Mouse (Mus musculus): ENCODE results near the gene Olfr465-ps1.
A peak's percentile ranks its signal among the peaks of the same experiment; 100 is the strongest.

Gene Olfr465-ps1

DNA sequence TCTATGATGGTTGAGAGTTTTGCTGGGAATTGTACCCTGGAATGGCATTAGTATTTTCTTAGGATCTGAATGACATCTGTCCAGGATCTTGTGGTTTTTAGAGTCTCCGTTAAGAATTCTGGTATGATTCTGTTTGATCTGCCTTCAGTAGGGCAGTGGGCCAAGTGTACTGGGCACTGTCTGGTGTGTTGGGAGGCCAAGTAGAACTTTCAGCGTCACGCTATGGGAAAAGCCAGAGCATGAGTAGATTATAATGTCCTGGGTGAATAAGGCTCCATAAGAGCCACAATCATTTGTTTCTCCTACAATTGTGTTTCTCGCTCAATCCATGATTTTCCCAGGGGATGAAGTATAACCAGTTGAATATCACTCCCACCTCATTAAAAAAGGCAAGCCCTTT is at the start of gene Olfr465-ps1:
TSS of gene Olfr465-ps1 (plus strand) at position 301 of the 400 bp plus-strand sequence.
- DNase-seq: no peak

DNA sequence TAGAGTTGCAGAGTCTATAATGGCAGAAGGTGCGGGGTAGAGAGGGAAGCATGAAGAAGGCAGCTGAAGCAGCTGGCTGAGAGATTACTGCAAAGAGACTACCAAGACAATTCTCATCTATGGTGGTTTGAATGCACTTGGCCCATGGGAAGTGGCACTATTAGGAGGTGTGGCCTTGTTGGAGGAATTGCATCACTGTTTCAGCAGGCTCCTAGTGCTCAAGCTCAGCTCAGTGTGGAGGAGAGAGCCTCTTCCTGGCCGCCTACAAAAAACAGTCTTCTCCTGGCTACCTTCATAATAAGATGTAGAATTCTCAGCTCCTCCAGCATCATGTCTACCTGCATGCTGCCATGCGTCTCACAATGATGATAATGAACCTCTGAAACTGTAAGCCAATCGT is 42.0 kb upstream of the Olfr465-ps1 start:
- DNase-seq: no peak

DNA sequence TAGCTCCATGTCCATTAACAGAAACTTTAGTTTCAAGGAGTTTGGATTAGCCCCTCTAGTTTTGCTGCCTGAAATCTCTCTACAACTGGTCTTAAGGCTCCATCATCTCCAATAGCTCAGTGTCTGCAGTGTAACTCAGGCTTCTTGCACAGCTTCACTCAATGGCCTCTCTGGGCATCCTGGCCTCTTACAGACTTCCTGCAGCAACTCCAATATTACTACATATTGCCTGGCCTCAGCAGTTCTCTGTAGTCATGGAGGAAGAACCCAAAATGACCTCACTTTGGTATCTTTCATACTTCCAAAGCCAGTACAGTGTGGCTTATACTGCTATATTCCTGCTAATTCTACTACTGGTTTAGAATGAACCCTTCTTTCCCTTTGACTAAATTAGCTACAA is 40.9 kb upstream of the Olfr465-ps1 start:
- DNase-seq: no peak

DNA sequence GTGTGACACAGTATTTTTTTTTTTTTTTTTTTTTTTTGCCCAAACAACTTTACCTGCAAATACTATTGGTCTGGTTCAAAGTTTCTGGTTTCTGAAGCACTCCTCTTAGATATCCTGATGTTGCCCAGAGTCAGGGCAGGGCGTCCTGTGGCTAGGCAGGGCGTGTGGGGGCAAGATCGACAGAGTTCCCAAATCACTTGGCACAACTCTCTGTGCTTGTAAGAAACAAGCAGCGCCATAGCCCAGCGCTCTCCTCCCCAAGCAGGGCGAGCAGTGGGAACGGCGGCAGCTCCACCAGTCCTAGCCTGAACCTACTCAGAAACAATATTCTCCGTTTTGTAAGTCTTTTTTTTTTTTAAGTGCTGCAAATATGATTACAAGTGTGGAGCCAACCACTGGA is 37.2 kb upstream of the Olfr465-ps1 start:
- DNase-seq: no peak

DNA sequence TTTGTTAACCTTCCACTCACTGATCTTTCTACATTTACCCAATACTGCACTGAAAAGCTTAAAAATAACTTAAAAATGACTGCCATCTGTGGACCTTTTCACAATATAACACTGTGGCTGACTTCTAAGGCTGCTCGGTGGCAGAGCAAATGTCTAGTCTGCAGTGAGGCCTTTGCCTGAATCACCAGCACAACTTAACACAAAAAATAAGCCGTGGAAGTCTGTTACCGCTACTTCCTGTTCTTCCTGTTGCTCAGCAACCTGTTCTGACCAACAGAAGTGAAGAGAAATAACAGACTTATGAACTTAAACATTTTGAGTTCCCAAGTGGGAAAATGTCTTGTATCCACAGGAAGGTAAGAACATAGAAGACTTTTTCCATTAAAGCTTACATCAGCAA is 36.7 kb upstream of the Olfr465-ps1 start:
- no peak for DNase-seq

DNA sequence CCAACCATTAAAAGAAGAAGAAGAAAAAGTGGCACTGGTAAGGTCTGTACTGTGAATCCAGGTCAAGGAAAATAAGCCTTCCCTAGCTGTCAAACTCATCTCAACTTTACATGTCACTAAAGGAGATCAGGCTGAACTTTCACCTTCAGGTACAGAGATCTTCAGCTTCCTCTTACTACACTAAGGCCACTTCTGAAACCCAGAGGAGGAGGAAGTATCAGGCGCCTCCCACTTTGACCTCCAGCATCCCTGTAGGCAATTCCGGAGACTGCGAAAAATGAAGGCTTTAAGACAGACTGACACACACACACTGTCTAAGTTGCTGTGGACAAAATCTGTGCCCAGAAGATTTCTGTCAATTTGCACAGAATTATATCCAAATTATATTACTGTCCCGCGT is 25.9 kb upstream of the Olfr465-ps1 start:
- DNase-seq: no peak

DNA sequence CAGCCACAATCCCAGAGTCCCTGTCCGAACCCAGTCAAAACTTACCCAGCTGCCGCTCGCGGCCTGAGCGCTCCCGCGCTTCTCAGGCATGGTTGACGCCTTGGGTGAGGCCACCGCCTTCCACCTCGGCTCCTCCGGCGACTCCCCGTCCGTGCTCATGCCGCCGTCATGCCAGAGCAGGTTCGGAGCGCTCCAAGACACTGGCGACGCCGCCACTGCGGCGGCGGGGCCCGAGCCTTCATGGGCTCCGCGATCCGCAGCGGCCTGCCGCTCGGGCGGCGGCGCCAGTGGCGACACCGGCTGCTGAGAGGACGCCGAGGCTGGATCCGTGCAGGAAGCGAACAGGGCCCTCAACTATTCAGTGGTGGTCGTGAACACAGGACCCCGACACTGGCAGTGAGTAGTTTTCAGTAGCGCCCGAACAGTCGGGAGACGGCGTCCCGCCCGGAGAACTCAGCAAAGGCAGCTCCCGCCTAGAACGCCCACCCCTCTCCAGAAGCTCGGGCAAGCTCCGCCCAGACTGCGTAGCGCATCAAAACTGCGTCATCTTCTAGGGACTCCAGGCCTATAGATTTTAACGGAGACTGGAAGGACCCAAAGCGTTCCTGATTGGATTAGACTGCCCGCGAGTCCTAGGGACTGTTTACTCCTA is 25.3 kb upstream of the Olfr465-ps1 start, which contains the start of gene Mfsd14b:
TSS of gene Mfsd14b (minus strand) at position 517 of the 652 bp plus-strand sequence.
- DNase-seq: peak; percentile 94

DNA sequence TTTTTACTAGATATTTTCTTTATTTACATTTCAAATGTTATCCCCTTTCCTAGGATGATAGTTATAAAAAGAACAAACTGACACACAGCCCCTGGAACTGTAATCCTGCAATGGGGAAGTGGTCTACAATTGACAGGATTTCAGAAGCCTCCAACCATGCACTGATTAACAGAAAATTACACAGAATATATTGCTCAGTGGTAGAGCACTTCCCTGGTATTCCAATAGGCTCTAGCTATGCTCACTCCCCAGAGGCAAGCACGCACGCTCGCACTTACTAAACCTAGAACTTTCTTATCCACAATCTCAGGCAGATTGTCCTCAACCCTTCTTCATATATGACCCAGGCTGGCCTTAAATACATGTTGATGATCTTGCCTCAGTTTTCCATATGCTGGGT is 24.6 kb upstream of the Olfr465-ps1 start:
- no peak for DNase-seq

DNA sequence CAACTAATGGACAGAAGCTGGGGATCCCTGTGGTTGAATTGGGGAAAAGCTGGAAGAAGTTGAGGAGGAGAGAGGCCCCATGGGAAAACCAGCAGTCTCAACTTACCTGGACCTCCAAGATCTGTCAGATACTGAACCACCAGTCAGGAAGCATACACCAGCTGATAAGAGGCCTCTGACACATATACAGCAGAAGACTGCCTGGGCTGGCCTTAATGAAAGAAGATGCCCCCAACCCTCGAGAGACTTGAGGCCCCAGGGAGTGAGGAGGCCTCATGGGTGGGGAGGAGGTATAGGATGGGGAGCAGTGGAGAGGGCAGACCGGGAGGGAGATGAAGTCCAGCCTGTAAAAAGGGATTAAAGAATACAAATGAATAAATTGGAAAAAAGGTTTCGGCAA is 16.9 kb upstream of the Olfr465-ps1 start:
- DNase-seq: no peak

DNA sequence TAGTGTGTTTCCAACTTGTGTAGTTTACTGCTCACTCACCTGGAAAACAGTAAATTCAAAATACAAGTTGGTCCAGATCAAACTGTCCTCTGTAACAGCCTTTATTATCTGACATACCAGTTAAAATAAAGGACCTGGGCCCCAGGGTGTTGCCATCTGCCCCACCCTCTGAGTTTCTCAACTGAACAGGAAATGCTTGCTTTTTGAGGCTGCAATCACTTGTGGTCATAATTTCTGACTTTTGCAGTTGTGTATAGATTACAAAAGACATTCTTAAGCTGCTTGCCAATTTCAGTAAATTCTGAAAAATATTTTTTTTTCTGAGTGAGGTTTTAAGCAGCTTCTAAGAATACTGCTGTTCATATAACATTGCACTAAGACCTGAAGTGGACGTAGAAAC is 15.8 kb upstream of the Olfr465-ps1 start:
- no peak for DNase-seq

DNA sequence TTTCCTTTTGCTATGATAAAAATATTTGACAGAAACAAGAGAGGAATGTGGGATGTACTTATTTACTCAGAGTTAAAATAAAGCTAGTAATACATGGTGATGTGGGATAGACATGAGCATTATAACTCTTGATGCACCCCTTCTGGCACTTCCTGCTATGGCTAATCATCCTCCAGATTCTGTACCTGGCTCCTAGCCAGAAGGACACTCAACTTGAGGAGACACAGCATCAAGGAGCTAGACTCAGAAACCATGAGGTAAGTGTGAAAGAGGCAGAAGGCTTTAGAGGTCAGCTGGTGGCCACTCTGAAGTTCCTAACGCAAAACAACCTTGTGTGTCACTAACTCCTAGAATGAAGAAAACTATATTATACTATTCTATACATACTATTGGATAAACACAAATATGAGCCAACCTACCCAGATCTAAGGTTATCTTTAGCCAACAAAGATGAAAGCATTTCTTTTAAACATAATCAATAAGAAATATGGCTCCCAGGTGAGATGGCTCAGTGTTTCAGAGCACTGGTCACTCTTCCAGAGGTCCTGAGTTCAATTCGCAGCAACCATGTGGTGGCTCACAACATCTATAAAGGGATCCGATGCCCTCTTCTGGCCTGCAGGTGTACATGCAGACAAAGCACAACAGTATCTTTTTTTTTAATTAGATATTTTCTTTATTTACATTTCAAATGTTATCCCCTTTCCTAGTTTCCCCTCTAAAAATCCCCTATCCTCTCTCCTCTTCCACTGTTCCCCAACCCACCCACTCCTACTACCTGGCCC is 10.6 kb upstream of the Olfr465-ps1 start:
- no peak for DNase-seq

DNA sequence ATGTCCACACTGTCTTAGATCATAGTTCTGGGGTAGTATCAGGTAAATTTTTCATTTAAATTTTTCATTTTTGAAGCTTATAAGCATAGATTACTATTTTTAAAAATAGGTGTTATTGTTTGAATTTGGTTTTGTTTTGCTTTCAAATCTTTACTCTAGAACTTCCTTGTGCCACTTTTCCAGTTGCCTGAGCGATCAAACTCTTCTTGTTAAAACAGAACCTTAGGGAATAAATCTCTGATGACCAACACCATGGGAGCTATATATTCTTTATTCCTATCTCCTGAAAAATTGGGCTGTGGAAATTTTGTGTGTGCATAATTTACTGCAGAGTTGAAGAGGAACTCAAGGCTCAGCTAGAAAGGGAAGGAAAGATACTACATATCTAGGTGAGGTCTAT is 12.1 kb downstream of the Olfr465-ps1 start, which contains the start of gene Olfr466:
TSS of gene Olfr466 (plus strand) at position 301 of the 400 bp plus-strand sequence.
- DNase-seq: no peak

DNA sequence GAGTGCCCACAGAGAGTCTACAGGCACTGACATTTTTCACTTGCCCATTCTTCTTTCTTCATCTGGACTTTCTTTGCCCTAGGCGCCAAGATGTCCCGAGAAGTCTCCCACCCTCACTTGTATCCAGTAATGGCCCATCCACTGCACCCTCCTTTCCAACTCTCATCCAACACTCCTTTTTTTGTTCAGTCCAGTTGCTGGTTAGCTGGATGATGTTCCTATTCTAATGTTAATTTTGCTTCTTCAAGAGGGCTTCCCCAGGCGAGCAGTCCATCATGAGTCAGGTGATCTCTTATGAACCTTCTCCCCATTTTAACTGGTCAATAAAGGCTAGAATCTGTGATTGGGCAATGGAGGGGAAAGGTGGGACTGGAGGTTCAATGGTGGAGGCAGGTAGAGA is 36.2 kb downstream of the Olfr465-ps1 start:
- no peak for DNase-seq

DNA sequence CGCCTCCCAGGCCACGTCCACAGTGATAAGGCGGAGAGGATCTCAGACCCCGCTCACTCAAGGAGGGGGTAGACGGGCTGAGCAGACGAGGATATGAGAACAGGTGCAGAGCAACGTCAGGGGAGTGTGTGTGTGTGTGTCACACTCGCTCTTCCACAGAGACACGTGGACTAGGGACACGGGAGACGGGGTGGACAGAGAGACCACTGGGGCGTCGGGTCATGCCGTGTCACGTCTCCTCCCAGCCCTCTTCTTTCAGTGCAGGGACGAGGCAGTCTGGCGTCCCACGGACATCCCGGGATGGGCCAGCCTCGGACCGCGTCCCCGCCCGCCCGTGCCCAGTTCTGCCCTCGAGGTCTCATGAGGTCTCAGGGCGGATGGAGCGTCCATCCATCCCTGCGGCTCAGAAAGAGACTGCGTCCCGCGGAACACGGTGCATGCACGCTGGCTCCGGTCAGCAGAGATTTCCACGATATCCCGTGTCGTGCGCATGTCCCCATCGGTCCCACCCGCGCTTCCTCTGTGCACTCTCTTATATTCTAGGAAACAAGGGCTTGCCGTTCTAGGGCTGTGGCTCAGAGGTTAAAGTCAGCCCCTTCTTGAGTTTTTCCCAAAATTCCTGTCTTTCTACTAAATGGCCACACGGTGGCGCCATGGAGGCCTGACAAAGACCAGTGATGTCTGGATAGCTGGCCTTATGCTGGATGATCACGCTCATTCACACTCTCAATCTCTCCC is 38.0 kb downstream of the Olfr465-ps1 start:
- DNase-seq: peak; percentile 3

DNA sequence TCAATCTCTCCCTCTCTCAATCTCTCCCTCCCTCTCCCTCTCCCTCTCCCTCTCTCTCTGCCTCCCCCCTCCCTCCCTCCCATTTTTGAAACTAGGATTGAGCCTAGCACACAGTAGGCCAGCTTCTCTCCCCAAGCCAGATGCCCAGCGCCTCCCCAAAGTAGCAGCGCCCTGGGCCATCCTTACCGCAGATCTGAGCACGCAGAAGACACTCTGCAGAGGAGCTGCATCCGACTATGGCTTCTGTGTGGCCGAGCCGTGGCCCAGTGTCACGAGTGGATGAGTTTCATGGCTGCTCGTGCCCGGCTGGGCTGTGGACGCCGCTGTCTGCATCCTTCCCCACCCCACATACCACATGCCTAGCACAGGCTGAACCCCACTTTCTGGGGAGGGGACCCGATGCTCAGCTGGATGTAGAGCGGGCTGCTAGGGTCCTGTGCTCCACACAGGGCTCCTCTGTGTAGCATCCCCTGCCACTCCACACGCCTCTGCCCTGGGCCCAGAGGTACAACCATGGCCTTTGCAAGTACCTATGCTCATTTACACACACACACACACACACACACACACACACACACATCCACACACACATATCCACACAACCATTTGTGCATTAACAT is 38.7 kb downstream of the Olfr465-ps1 start:
- no peak for DNase-seq

Measured in right cerebral cortex, postnatal 25 days (tissue).